17 mouse cellular contexts compared by ENCODE assay signal in genomic region chr17:11211006-11211405, GRCm38 (mm10).
A peak's percentile ranks its signal among the peaks of the same experiment; 100 is the strongest.
DNase-seq lines count a peak whose midpoint lies in the region; TF ChIP-seq lines count a peak whose summit lies in the region.
"Had no signal": no experiment of that assay in that cellular context is flagged by ENCODE, and none has a peak within 500 bp of the region (broad histone marks: within the 10 kb centered on the region; RNA-seq: fewer than 3 reads in every experiment).

No protein-coding gene starts in this region.

- intact Hi-C loops in left cerebral cortex, adult 2 months (cut with DNase I) = loop anchor here (1.0 to 5.0 kb wide), 3 partner anchors 54 to 636 kb away; no protein-coding TSS in a partner anchor
- intact Hi-C loops in left cerebral cortex, postnatal 10 days (cut with DNase I) = no loop called here

- peak; percentile 59 for DNase-seq in heart, adult 11 months
- no peak for DNase-seq in heart, adult 18-20 months
- peak; percentile 16 to 21 for DNase-seq in left cerebral cortex, adult 2 months (ENCODE audit: extremely low spot score in 1 of 2, low spot score in 2 of 2)
- DNase-seq in left cerebral cortex, postnatal 10 days (ENCODE audit: extremely low spot score in 1 of 2, low spot score in 2 of 2) = no peak
- peak; percentile 28 for DNase-seq in right cerebral cortex, adult 18-20 months
- DNase-seq in right cerebral cortex, postnatal 14 days = no peak
- no peak for DNase-seq in urinary bladder, adult 18-20 months (ENCODE audit: low spot score in 2 of 2)
- DNase-seq: cerebellum, adult 18-20 months; cerebellum, adult 9-10 months; cerebellum, postnatal 14 days; forebrain, postnatal 0 days; gastrocnemius, postnatal 25 days had no signal

- no peak for TF ChIP-seq POLR2A in cortical plate, adult 2 months (IDR thresholded peaks at IDR 0.05; ENCODE audit: extremely low read depth, insufficient read depth, low read length)

- H3K4me3 ChIP-seq in left cerebral cortex, adult 2 months = no peak overlapping the region
- no peak overlapping the region for H3K4me3 ChIP-seq in cortical plate, adult 2 months (ENCODE audit: insufficient read depth, low read length)
- H3K4me3 ChIP-seq: embryonic facial prominence, embryonic 12.5 days; embryonic facial prominence, embryonic 15.5 days; hindbrain, embryonic 12.5 days; hindbrain, embryonic 15.5 days had no signal

- H3K4me1 ChIP-seq in cortical plate, adult 2 months (ENCODE audit: control insufficient read depth, insufficient read depth, low read length) = peaks cover 6% of the 10 kb centered on the region
- H3K4me1 ChIP-seq: embryonic facial prominence, embryonic 15.5 days; hindbrain, embryonic 12.5 days had no signal

- H3K27ac ChIP-seq in left cerebral cortex, adult 2 months = peak overlapping the region; percentile 81
- peak overlapping the region; percentile 4; the same call in 1 of the 2 replicates for H3K27ac ChIP-seq in cortical plate, adult 2 months (ENCODE audit: insufficient read depth, low read length)
- H3K27ac ChIP-seq: embryonic facial prominence, embryonic 12.5 days; embryonic facial prominence, embryonic 15.5 days; hindbrain, embryonic 12.5 days; hindbrain, embryonic 15.5 days had no signal

- no peak for TF ChIP-seq CTCF in left cerebral cortex, adult 2 months (IDR thresholded peaks at IDR 0.05)
- TF ChIP-seq CTCF in cortical plate, adult 2 months (IDR thresholded peaks at IDR 0.05; ENCODE audit: extremely low read depth, insufficient read depth, low read length) = no peak

Comparison
In these comparisons a context has a peak if more than half of its experiments do, and no peak if none do; other contexts are left out.
1. DNase-seq: peak in heart, adult 11 months (single experiment), left cerebral cortex, adult 2 months (2 of 2) and right cerebral cortex, adult 18-20 months (single experiment); none in heart, adult 18-20 months (0 of 2), left cerebral cortex, postnatal 10 days (0 of 2), right cerebral cortex, postnatal 14 days (single experiment) and urinary bladder, adult 18-20 months (0 of 2).